Comparison of ENCODE assay signal across 12 mouse cellular contexts in the genomic region with DNA sequence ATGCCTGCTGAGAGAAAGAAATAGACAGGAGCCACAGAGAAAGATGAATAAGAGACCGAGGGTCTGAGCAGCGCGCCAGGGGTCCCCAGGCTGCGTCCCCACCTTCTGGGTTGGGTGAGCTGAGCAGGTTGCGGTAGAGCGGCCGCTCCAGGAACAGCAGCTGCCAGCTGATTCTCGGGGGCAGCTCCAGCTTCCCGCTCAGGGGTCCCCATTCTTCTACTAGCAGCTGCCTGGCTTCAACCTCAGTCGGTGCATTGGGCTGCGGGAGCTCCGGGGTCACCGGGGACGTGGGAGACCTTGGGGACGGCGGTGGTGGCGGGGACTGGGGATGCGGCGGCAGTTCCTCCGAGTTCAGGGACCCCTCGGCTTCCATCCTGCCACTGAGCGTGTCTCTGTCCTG. TPM values are rescaled to one million over a fixed set of nuclear protein-coding genes. Genes with fewer than 3 reads are reported as not detected.
A peak's percentile ranks its signal among the peaks of the same experiment; 100 is the strongest.
DNase-seq lines count a peak whose midpoint lies in the region; ATAC-seq and TF ChIP-seq lines count a peak whose summit lies in the region.
"Had no signal": no experiment of that assay in that cellular context is flagged by ENCODE, and none has a peak within 500 bp of the region (broad histone marks: within the 10 kb centered on the region; RNA-seq: fewer than 3 reads in every experiment).

No protein-coding gene starts in this region.

- peak overlapping the region; percentile 35 for H3K4me3 ChIP-seq in heart, embryonic 12.5 days
- H3K4me3 ChIP-seq in E14TG2a.4 (replicated peaks; ENCODE audit: low read length) = peak overlapping the region; percentile 73
- H3K4me3 ChIP-seq in forebrain, postnatal 0 days (ENCODE audit: low read depth, low read length) = peak overlapping the region; percentile 23
- H3K4me3 ChIP-seq in liver, embryonic 16.5 days (ENCODE audit: low read depth, low read length) = 0 out of 2 replicates have a peak overlapping the region, but pooled peaks have one; percentile 3

- H3K4me2 ChIP-seq in heart, embryonic 12.5 days = peak overlapping the region; percentile 62
- H3K4me2 ChIP-seq in forebrain, postnatal 0 days (ENCODE audit: low read depth) = peak overlapping the region; percentile 47
- H3K4me2 ChIP-seq in liver, embryonic 16.5 days (ENCODE audit: low read depth, low read length) = peak overlapping the region; percentile 11; the same call in 1 of the 2 replicates

- H3K36me3 ChIP-seq in heart, embryonic 12.5 days = no peaks in the 10 kb centered on the region
- H3K36me3 ChIP-seq in E14TG2a.4 (ENCODE audit: insufficient read depth, low read length) = no peaks in the 10 kb centered on the region
- no peaks in the 10 kb centered on the region for H3K36me3 ChIP-seq in forebrain, postnatal 0 days (ENCODE audit: insufficient read depth)
- no peaks in the 10 kb centered on the region for H3K36me3 ChIP-seq in liver, embryonic 16.5 days (ENCODE audit: control insufficient read depth, insufficient read depth)

- H3K4me1 ChIP-seq in heart, embryonic 12.5 days (replicated peaks) = peaks cover 18% of the 10 kb centered on the region
- peaks cover 59% of the 10 kb centered on the region for H3K4me1 ChIP-seq in E14TG2a.4 (replicated peaks; ENCODE audit: low read depth, low read length)
- 0 out of 2 replicates have a peak, but pooled peaks cover 4% of the 10 kb centered on the region for H3K4me1 ChIP-seq in forebrain, postnatal 0 days (ENCODE audit: insufficient read depth)
- H3K4me1 ChIP-seq in liver, embryonic 16.5 days (ENCODE audit: control insufficient read depth, low read depth, low read length) = no peaks in the 10 kb centered on the region

- intact Hi-C loops in heart, postnatal 14 days (cut with DNase I) = no loop called here

- 3% methylated on average over 22 of the region's 22 CpGs for WGBS in heart, embryonic 12.5 days
- whole genome bisulfite sequencing in forebrain, postnatal 0 days = 2% methylated on average over 22 of the region's 22 CpGs
- 2% methylated on average over 22 of the region's 22 CpGs for WGBS in liver, embryonic 16.5 days (ENCODE audit: insufficient replicate concordance)

- TF ChIP-seq CTCF in E14TG2a.4 (conservative IDR thresholded peaks at IDR 0.05; ENCODE audit: low read length) = no peak
- no peak for TF ChIP-seq CTCF in forebrain, postnatal 0 days (IDR thresholded peaks at IDR 0.05; ENCODE audit: low read depth)

- no peak for DNase-seq in heart, postnatal 14 days
- no peak for DNase-seq in forebrain, postnatal 0 days
- no peak for DNase-seq in c-Kit-positive CD71-positive TER-119-positive erythroid progenitor cells, embryonic 14.5 days (ENCODE audit: low spot score)
- no peak for DNase-seq in layer of hippocampus, postnatal 10 days (ENCODE audit: low spot score in 2 of 2)
- DNase-seq in gastrocnemius, postnatal 25 days = no peak
- DNase-seq: gastrocnemius, postnatal 36 days; thymus, adult 2 months had no signal

- no peak overlapping the region for H3K27ac ChIP-seq in heart, embryonic 12.5 days (ENCODE audit: poor library complexity, severe bottlenecking)
- H3K27ac ChIP-seq in forebrain, postnatal 0 days (ENCODE audit: low read depth, low read length) = no peak overlapping the region
- H3K27ac ChIP-seq in liver, embryonic 16.5 days (ENCODE audit: low read length) = no peak overlapping the region
- H3K27ac ChIP-seq: macrophage had no signal

- peak overlapping the region; percentile 52 for H3K9ac ChIP-seq in heart, embryonic 12.5 days
- H3K9ac ChIP-seq in forebrain, postnatal 0 days = 0 out of 2 replicates have a peak overlapping the region, but pooled peaks have one; percentile 3
- no peak overlapping the region for H3K9ac ChIP-seq in liver, embryonic 16.5 days (ENCODE audit: low read depth, low read length)

- H3K27me3 ChIP-seq in heart, embryonic 12.5 days (replicated peaks) = peaks cover 60% of the 10 kb centered on the region
- peaks cover 45% of the 10 kb centered on the region for H3K27me3 ChIP-seq in E14TG2a.4 (ENCODE audit: insufficient read depth, low read length)
- peaks cover 30% of the 10 kb centered on the region for H3K27me3 ChIP-seq in forebrain, postnatal 0 days (ENCODE audit: insufficient read depth, low read length)
- H3K27me3 ChIP-seq in liver, embryonic 16.5 days (ENCODE audit: control insufficient read depth, insufficient read depth, low read depth, low read length) = peaks cover 36% of the 10 kb centered on the region

- no peak for ATAC-seq in heart, embryonic 12.5 days (ENCODE audit: insufficient number of reproducible peaks, low FRiP score)
- ATAC-seq in forebrain, postnatal 0 days = no peak
- ATAC-seq in liver, embryonic 16.5 days (ENCODE audit: low read depth) = no peak

- no peaks in the 10 kb centered on the region for H3K9me3 ChIP-seq in heart, embryonic 12.5 days (replicated peaks)
- peaks cover 6% of the 10 kb centered on the region for H3K9me3 ChIP-seq in E14TG2a.4 (ENCODE audit: low read length)
- no peaks in the 10 kb centered on the region for H3K9me3 ChIP-seq in forebrain, postnatal 0 days (ENCODE audit: low read length)
- H3K9me3 ChIP-seq in liver, embryonic 16.5 days (replicated peaks; ENCODE audit: control insufficient read depth, low read length) = no peaks in the 10 kb centered on the region

RNA-seq across cellular contexts. Expression of a gene that starts 0.4 kb away (rescaled TPM):
- polyA plus RNA-seq in heart, embryonic 12.5 days (2016; fragmentation: Nextera tagmentation; extraction: Ambion mirVana) = not detected in 2 replicates
- not detected for total RNA-seq in heart, postnatal 14 days (2021)
- total RNA-seq in forebrain, postnatal 0 days (2014; rRNA removed) = 0.10 and 0.15 TPM in 2 replicates
- 0.09 TPM in 1 of 2 replicates, not detected in the other for polyA plus RNA-seq in forebrain, postnatal 0 days (2015; fragmentation: Nextera tagmentation; extraction: Ambion mirVana)
- polyA plus RNA-seq in liver, embryonic 16.5 days (2015; fragmentation: Nextera tagmentation; extraction: Ambion mirVana) = not detected in 2 replicates
- total RNA-seq in layer of hippocampus, postnatal 10 days (2021) = under 1 TPM; 0.42 to 0.46 TPM
- total RNA-seq in gastrocnemius, postnatal 25 days (2021) = not detected
- total RNA-seq: gastrocnemius, postnatal 36 days had no signal
- polyA plus RNA-seq: C2C12, macrophage had no signal

RNA-seq across cellular contexts. Expression of a gene that starts 6.0 kb away (rescaled TPM):
- not detected in 2 replicates for polyA plus RNA-seq in heart, embryonic 12.5 days (2016; fragmentation: Nextera tagmentation; extraction: Ambion mirVana)
- total RNA-seq in heart, postnatal 14 days (2021) = not detected
- total RNA-seq in forebrain, postnatal 0 days (2014; rRNA removed) = not detected in 2 replicates
- not detected in 2 replicates for polyA plus RNA-seq in forebrain, postnatal 0 days (2015; fragmentation: Nextera tagmentation; extraction: Ambion mirVana)
- 0.53 and 2.5 TPM in 2 replicates for polyA plus RNA-seq in liver, embryonic 16.5 days (2015; fragmentation: Nextera tagmentation; extraction: Ambion mirVana)
- not detected for total RNA-seq in layer of hippocampus, postnatal 10 days (2021)
- not detected for total RNA-seq in gastrocnemius, postnatal 25 days (2021)
- total RNA-seq: gastrocnemius, postnatal 36 days had no signal
- polyA plus RNA-seq: C2C12, macrophage had no signal

RNA-seq across cellular contexts. Expression of a gene that starts 24.0 kb away (rescaled TPM):
- polyA plus RNA-seq in heart, embryonic 12.5 days (2016; fragmentation: Nextera tagmentation; extraction: Ambion mirVana) = not detected in 2 replicates
- not detected for total RNA-seq in heart, postnatal 14 days (2021)
- not detected in 2 replicates for total RNA-seq in forebrain, postnatal 0 days (2014; rRNA removed)
- polyA plus RNA-seq in forebrain, postnatal 0 days (2015; fragmentation: Nextera tagmentation; extraction: Ambion mirVana) = not detected in 2 replicates
- not detected in 2 replicates for polyA plus RNA-seq in liver, embryonic 16.5 days (2015; fragmentation: Nextera tagmentation; extraction: Ambion mirVana)
- total RNA-seq in layer of hippocampus, postnatal 10 days (2021) = not detected
- total RNA-seq in gastrocnemius, postnatal 25 days (2021) = not detected
- total RNA-seq: gastrocnemius, postnatal 36 days had no signal
- polyA plus RNA-seq: C2C12, macrophage had no signal

RNA-seq across cellular contexts. Expression of a gene that starts 36.4 kb away (rescaled TPM):
- polyA plus RNA-seq in heart, embryonic 12.5 days (2016; fragmentation: Nextera tagmentation; extraction: Ambion mirVana) = not detected in 2 replicates
- not detected for total RNA-seq in heart, postnatal 14 days (2021)
- not detected in 2 replicates for total RNA-seq in forebrain, postnatal 0 days (2014; rRNA removed)
- not detected in 2 replicates for polyA plus RNA-seq in forebrain, postnatal 0 days (2015; fragmentation: Nextera tagmentation; extraction: Ambion mirVana)
- polyA plus RNA-seq in liver, embryonic 16.5 days (2015; fragmentation: Nextera tagmentation; extraction: Ambion mirVana) = not detected in 2 replicates
- not detected for total RNA-seq in layer of hippocampus, postnatal 10 days (2021)
- total RNA-seq in gastrocnemius, postnatal 25 days (2021) = not detected
- total RNA-seq: gastrocnemius, postnatal 36 days had no signal
- polyA plus RNA-seq: C2C12, macrophage had no signal

RNA-seq across cellular contexts. Expression of a gene that starts 51.3 kb away (rescaled TPM):
- polyA plus RNA-seq in heart, embryonic 12.5 days (2016; fragmentation: Nextera tagmentation; extraction: Ambion mirVana) = 29.0 and 29.5 TPM in 2 replicates
- 10 to 100 TPM; 32.1 to 32.4 TPM for total RNA-seq in heart, postnatal 14 days (2021)
- total RNA-seq in forebrain, postnatal 0 days (2014; rRNA removed) = 35.2 and 49.1 TPM in 2 replicates
- polyA plus RNA-seq in forebrain, postnatal 0 days (2015; fragmentation: Nextera tagmentation; extraction: Ambion mirVana) = 21.4 and 23.3 TPM in 2 replicates
- polyA plus RNA-seq in liver, embryonic 16.5 days (2015; fragmentation: Nextera tagmentation; extraction: Ambion mirVana) = 2.5 and 3.5 TPM in 2 replicates
- total RNA-seq in layer of hippocampus, postnatal 10 days (2021) = 10 to 100 TPM; 58.4 to 61.9 TPM
- total RNA-seq in gastrocnemius, postnatal 25 days (2021) = 10 to 100 TPM in 1 of 2 experiments, 1 to 10 TPM in 1; 9.8 to 14.0 TPM

Comparison
In these comparisons a context has a peak if more than half of its experiments do, and no peak if none do; other contexts are left out.
1. H3K4me2 ChIP-seq: peak in every context shown above with its lines; median percentile 62 in heart, embryonic 12.5 days; 47 in forebrain, postnatal 0 days; 11 in liver, embryonic 16.5 days.
2. H3K4me3 ChIP-seq: peak in every context shown above with its lines; median percentile 73 in E14TG2a.4; 35 in heart, embryonic 12.5 days; 23 in forebrain, postnatal 0 days; 3 in liver, embryonic 16.5 days.